Mouse (Mus musculus) lung, postnatal 0 days (tissue): ENCODE data around the gene Pmch.

Source experiments
- CTCF ChIP-seq: IDR thresholded peaks from 2 replicates; pipeline ENCODE4 v1.5.1; 2016; ENCODE audit warnings: antibody characterized with exemption, mild to moderate bottlenecking
- EP300 ChIP-seq: IDR thresholded peaks from 2 replicates; pipeline ENCODE4 v1.6.1; 2016; ENCODE audit warnings: antibody characterized with exemption, mild to moderate bottlenecking, control low read depth

- no peak for TF ChIP-seq CTCF
- TF ChIP-seq EP300 = no peak
Observed at GRCm38 (mm10) chr10:88046098-88046771, 44.6 kb upstream of the Pmch start.
